Mouse (Mus musculus) heart, adult 2 months (tissue): Measurements from ENCODE around the gene Setdb1. TPM values are rescaled to one million over a fixed set of nuclear protein-coding genes. Genes with fewer than 3 reads are reported as not detected.
"Not testable (repeated sequence)": the region's sequence is repeated elsewhere in the genome, so short reads cannot be mapped to it uniquely, and the experiment has no call there.

Experiments
- DNase-seq, 2 experiments: peaks; one replicate each; pipeline ENCODE4 v3.0.0; 2021
- H3K27ac ChIP-seq: fragments of 200-600 bp; 2 replicates; pipeline ENCODE4 v1.8.1; 2022
- H3K27me3 ChIP-seq: fragments of 200-500 bp; 2 replicates; pipeline ENCODE4 v1.6.1; 2012; ENCODE audit warnings: mild to moderate bottlenecking, low read length, inconsistent platforms, mixed read lengths; ENCODE audit not compliant: control insufficient read depth, insufficient read depth
- H3K36me3 ChIP-seq: fragments of 200-500 bp; 2 replicates; pipeline ENCODE4 v1.6.1; 2012; ENCODE audit warnings: low read length, inconsistent platforms; ENCODE audit not compliant: control insufficient read depth, insufficient read depth
- H3K4me1 ChIP-seq: fragments of 200-500 bp; 2 replicates; pipeline ENCODE4 v1.6.1; 2011; ENCODE audit warnings: low read length; ENCODE audit not compliant: control insufficient read depth, insufficient read depth
- H3K4me3 ChIP-seq: fragments of 200-600 bp; 2 replicates; pipeline ENCODE4 v1.8.1; 2022
- H3K79me2 ChIP-seq: fragments of 200-500 bp; replicated peaks from 2 replicates; pipeline ENCODE4 v1.6.1; 2012; ENCODE audit warnings: mild to moderate bottlenecking, inconsistent platforms, low read length, moderate library complexity, mixed read lengths; ENCODE audit not compliant: control insufficient read depth, insufficient read depth
- H3K9ac ChIP-seq: fragments of 200-500 bp; 2 replicates; pipeline ENCODE4 v1.6.1; 2012; ENCODE audit warnings: low read depth, mild to moderate bottlenecking, control low read depth, inconsistent platforms, low read length, mixed read lengths
- CTCF ChIP-seq: fragments of 200-600 bp; IDR thresholded peaks from 2 replicates; pipeline ENCODE4 v1.8.1; 2022; ENCODE audit warnings: antibody characterized with exemption, mild to moderate bottlenecking, moderate library complexity
- EP300 ChIP-seq: fragments of 200-500 bp; IDR thresholded peaks from 2 replicates; pipeline ENCODE4 v1.6.1; 2011; ENCODE audit warnings: low read depth, low read length, control low read depth; ENCODE audit not compliant: insufficient read depth
- POLR2A ChIP-seq: fragments of 200-500 bp; IDR thresholded peaks from 2 replicates; pipeline ENCODE4 v1.6.1; 2011; ENCODE audit warnings: mild to moderate bottlenecking, low read depth, low read length, control low read depth; ENCODE audit not compliant: insufficient read depth
- WGBS: fragments of 180-500 bp; shearing (Covaris S2); methylation state at CpG from one replicate; pipeline ENCODE4 v1.1.7; 2018; 5-methylcytosine and 5-hydroxymethylcytosine counted together
- intact Hi-C: fragments of 180-260 bp; cut with DNase I; formaldehyde crosslinking; loops from one replicate; pipeline ENCODE4 v1.15.1; 2025
- long read RNA-seq: library from polyadenylated mRNA; stranded (forward); transcript quantifications from one replicate; pipeline ENCODE4 v2.0.0, GENCODE M21; 2021
- polyA plus RNA-seq: library from polyadenylated mRNA; depleted of rRNA; stranded (reverse); fragments of >200 nt; gene quantifications from 2 replicates; pipeline ENCODE4 v1.2.3, GENCODE M21; 2012; rRNA removed
- total RNA-seq, 2 experiments: library from RNA; stranded (reverse); gene quantifications; 2 replicates each; pipeline ENCODE4 v1.2.3; 2021

Gene Setdb1
- total RNA-seq (10 to 100 TPM; 10.4 to 12.2 TPM), polyA plus RNA-seq (8.0 and 12.6 TPM in 2 replicates)
- long read RNA-seq, full-length matches to known transcripts, result 1 of 5 reads
- long read RNA-seq, partial matches to known transcripts, result 0 of 5 reads
- long read RNA-seq, other reads (novel, unspliced or antisense), result 4 of 5 reads

- DNase-seq, result peak; percentile 93 to 95
- H3K4me1 ChIP-seq, H3K79me2 ChIP-seq, H3K36me3 ChIP-seq, H3K27me3 ChIP-seq: not testable (repeated sequence)
- H3K4me3 ChIP-seq, result peak within 1 kb of the TSS; percentile 43
- TF ChIP-seq CTCF (peak; percentile 22; the same call in 1 of the 2 replicates), EP300 (peak; percentile 77)
- peak within 1 kb of the TSS; percentile 64 for H3K27ac ChIP-seq
- under 1% methylated on average over 38 of the region's 57 CpGs for WGBS
- intact Hi-C loops, result loop anchor here (2.0 to 10.0 kb wide), 3 partner anchors 42 to 268 kb away; partner anchors contain the start of genes Arnt, Cers2 and Ensa
- peak within 1 kb of the TSS; percentile 48 for H3K9ac ChIP-seq
Measured at GRCm38 (mm10) chr3:95356701-95357449, at the start of gene Setdb1. Gene Setdb1, minus strand, starts transcription at chr3:95357202.

- H3K27ac ChIP-seq, result no peak within 1 kb of the TSS
- H3K4me1 ChIP-seq, result no peaks in the 10 kb centered on the region
- 84% methylated on average over 3 of the region's 3 CpGs for WGBS
- TF ChIP-seq CTCF (no peak), POLR2A (no peak), EP300 (no peak)
- no peaks in the 10 kb centered on the region for H3K79me2 ChIP-seq
- H3K36me3 ChIP-seq, result no peaks in the 10 kb centered on the region
- no peak within 1 kb of the TSS for H3K9ac ChIP-seq
- DNase-seq, result no peak
- intact Hi-C loops, result no loop called here
- no peak within 1 kb of the TSS for H3K4me3 ChIP-seq
- H3K27me3 ChIP-seq, result no peaks in the 10 kb centered on the region
Measured at GRCm38 (mm10) chr3:95402741-95403140, 45.7 kb upstream of the Setdb1 start, which contains the start of gene 4930558C23Rik. Gene 4930558C23Rik, minus strand, starts transcription at chr3:95402841.

GRCm38 (mm10) chr3:95394385-95394784 lies 37.4 kb upstream of the Setdb1 start:
- Histone ChIP-seq H3K4me1 (no peaks in the 10 kb centered on the region), H3K79me2 (no peaks in the 10 kb centered on the region), H3K36me3 (no peaks in the 10 kb centered on the region), H3K27me3 (no peaks in the 10 kb centered on the region), H3K9ac (no peak overlapping the region), H3K4me3 (no peak overlapping the region), H3K27ac (no peak overlapping the region)
- DNase-seq, result peak in 1 of 2 experiments; percentile 4
- intact Hi-C loops, result loop anchor here (5.0 kb wide), 1 partner anchor 82 kb away; the partner anchor contains the start of gene Cers2
- TF ChIP-seq POLR2A (no peak), CTCF (peak; percentile 68)
- 40% methylated on average over 4 of the region's 4 CpGs for WGBS

- H3K79me2 ChIP-seq, result no peaks in the 10 kb centered on the region
- TF ChIP-seq CTCF (no peak), POLR2A (no peak), EP300 (no peak)
- H3K27ac ChIP-seq, result no peak overlapping the region
- 64% methylated on average over 5 of the region's 5 CpGs for WGBS
- intact Hi-C loops, result no loop called here
- DNase-seq, result no peak
- no peak overlapping the region for H3K9ac ChIP-seq
- H3K27me3 ChIP-seq, result no peaks in the 10 kb centered on the region
- H3K4me1 ChIP-seq, result no peaks in the 10 kb centered on the region
- H3K36me3 ChIP-seq, result no peaks in the 10 kb centered on the region
- H3K4me3 ChIP-seq, result no peak overlapping the region
Measured at GRCm38 (mm10) chr3:95385401-95386075, 28.5 kb upstream of the Setdb1 start.

GRCm38 (mm10) chr3:95373208-95373607 lies 16.2 kb upstream of the Setdb1 start:
- Histone ChIP-seq H3K27ac (no peak overlapping the region), H3K4me1 (no peaks in the 10 kb centered on the region), H3K4me3 (no peak overlapping the region), H3K36me3 (no peaks in the 10 kb centered on the region), H3K79me2 (no peaks in the 10 kb centered on the region), H3K9ac (no peak overlapping the region), H3K27me3 (no peaks in the 10 kb centered on the region)
- TF ChIP-seq EP300, result no peak
- no peak for TF ChIP-seq CTCF
- no peak for TF ChIP-seq POLR2A
- intact Hi-C loops, result no loop called here
- 82% methylated on average over 10 of the region's 10 CpGs for WGBS
- no peak for DNase-seq

- no peaks in the 10 kb centered on the region for H3K36me3 ChIP-seq
- intact Hi-C loops, result no loop called here
- no peak for DNase-seq
- no peak overlapping the region for H3K27ac ChIP-seq
- H3K27me3 ChIP-seq, result no peaks in the 10 kb centered on the region
- H3K4me3 ChIP-seq, result no peak overlapping the region
- H3K4me1 ChIP-seq, result no peaks in the 10 kb centered on the region
- no peaks in the 10 kb centered on the region for H3K79me2 ChIP-seq
- H3K9ac ChIP-seq, result no peak overlapping the region
- TF ChIP-seq POLR2A (no peak), CTCF (no peak), EP300 (no peak)
Measured at GRCm38 (mm10) chr3:95370101-95370500, 13.1 kb upstream of the Setdb1 start.

GRCm38 (mm10) chr3:95360276-95360675 lies 3.3 kb upstream of the Setdb1 start:
- DNase-seq, intact Hi-C loops: not testable (repeated sequence)

More at GRCm38 (mm10) chr3:95360276-95360675, 3.3 kb upstream of the Setdb1 start:
- not testable (repeated sequence) for H3K4me3 ChIP-seq, H3K36me3 ChIP-seq, H3K27me3 ChIP-seq, H3K9ac ChIP-seq, H3K27ac ChIP-seq, H3K79me2 ChIP-seq, H3K4me1 ChIP-seq
- 74% methylated on average over 3 of the region's 3 CpGs for WGBS
